Mouse (Mus musculus): ENCODE results near the gene Fam133b. TPM values are rescaled to one million over a fixed set of nuclear protein-coding genes. Genes with fewer than 3 reads are reported as not detected.

The Fam133b gene
- polyA plus RNA-seq, 1 experiment from 2014 or later: 36.6 TPM

DNA sequence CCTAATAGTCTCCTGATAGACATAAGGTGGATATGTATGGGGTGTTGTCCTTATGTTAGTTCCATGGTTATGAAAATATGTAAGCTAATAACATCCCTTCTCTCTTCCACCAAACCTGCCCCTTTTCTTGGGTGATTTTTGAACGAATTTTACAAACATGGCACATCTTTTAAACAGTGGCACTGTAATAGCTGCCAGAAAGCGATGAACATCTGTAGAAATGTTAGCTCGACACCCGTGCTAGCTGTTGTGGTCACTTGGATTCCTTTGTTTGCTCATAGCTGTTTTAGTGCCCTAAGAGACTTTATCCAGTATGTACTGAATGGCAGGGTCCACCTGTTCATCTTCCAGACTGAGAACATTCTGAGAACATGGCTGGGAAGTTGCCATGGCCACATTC, 27.6 kb downstream of the Fam133b start, which contains the start of gene 1700109H08Rik:
TSS of gene 1700109H08Rik (plus strand) at position 301 of the 400 bp plus-strand sequence.
- H3K9me3 ChIP-seq (ENCODE audit: low read depth, low read length): peaks cover 3% of the 10 kb centered on the region; the same call in 1 of the 2 replicates
- ATAC-seq (ENCODE audit: insufficient read depth) (no peak), DNase-seq (no peak)
- 89% methylated on average over 4 of the region's 4 CpGs for WGBS
- no peak within 1 kb of the TSS for H3K4me3 ChIP-seq (ENCODE audit: low read depth, low read length)
- H3K27ac ChIP-seq (ENCODE audit: low read depth): no peak within 1 kb of the TSS
- no peak within 1 kb of the TSS for H3K4me2 ChIP-seq
- no peak for TF ChIP-seq CTCF (IDR thresholded peaks at IDR 0.05; ENCODE audit: low read depth)
- no peaks in the 10 kb centered on the region for H3K27me3 ChIP-seq (ENCODE audit: insufficient read depth, low read length)
- H3K9ac ChIP-seq: no peak within 1 kb of the TSS
- H3K36me3 ChIP-seq (ENCODE audit: insufficient read depth): peaks cover 95% of the 10 kb centered on the region
- H3K4me1 ChIP-seq (ENCODE audit: insufficient read depth): no peaks in the 10 kb centered on the region

DNA sequence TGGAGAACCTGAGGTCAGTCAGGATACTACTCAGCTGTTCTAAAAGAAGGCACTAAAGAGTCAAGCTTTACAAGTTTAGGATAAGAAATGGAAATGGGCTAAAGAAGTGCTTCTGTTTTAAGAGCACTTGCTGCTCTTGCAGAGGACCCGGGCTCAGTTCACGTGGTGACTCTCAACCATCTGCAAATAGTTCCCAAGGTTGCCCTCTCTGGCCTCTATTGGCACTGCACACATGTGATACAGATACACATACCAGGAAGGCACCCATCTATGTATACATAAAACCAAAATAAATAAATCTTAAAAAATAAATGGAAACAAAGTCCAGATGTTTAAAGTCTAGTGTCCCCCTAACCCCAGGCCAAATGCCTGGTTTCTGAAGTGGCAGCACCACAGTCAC, 31.2 kb downstream of the Fam133b start:
- Histone ChIP-seq H3K27ac (ENCODE audit: low read depth) (no peak overlapping the region), H3K4me2 (no peak overlapping the region), H3K4me3 (ENCODE audit: low read depth, low read length) (no peak overlapping the region), H3K36me3 (ENCODE audit: insufficient read depth) (peaks cover 99% of the 10 kb centered on the region), H3K4me1 (ENCODE audit: insufficient read depth) (no peaks in the 10 kb centered on the region), H3K27me3 (ENCODE audit: insufficient read depth, low read length) (no peaks in the 10 kb centered on the region), H3K9ac (no peak overlapping the region), H3K9me3 (ENCODE audit: low read depth, low read length) (peaks cover 3% of the 10 kb centered on the region; the same call in 1 of the 2 replicates)
- DNase-seq: no peak
- ATAC-seq (ENCODE audit: insufficient read depth): no peak
- WGBS: 90% methylated on average over 2 of the region's 2 CpGs
- TF ChIP-seq CTCF (IDR thresholded peaks at IDR 0.05; ENCODE audit: low read depth): no peak

DNA sequence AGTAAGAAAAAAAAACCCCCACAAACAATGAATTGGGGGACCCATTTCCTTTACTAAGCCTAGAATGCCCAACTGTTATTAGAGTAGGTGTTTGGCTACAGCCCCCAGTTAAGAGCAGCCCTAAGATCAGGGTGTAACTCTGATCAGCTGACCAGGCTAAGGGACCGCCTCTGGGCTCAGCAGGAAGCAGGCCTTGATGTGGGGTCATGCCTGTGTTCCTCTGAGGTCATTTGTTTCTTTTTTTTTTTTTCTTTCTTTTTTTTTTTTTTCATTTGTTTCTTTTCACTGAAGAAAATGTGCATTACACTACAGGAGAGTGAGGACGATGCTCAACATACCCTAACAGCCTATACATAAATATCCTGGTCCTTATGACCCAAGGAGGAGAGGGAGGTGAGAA, 34.3 kb downstream of the Fam133b start:
- no peak for TF ChIP-seq CTCF (IDR thresholded peaks at IDR 0.05; ENCODE audit: low read depth)
- H3K27me3 ChIP-seq (ENCODE audit: insufficient read depth, low read length): no peaks in the 10 kb centered on the region
- H3K9ac ChIP-seq: no peak overlapping the region
- H3K4me2 ChIP-seq: no peak overlapping the region
- peaks cover 98% of the 10 kb centered on the region for H3K36me3 ChIP-seq (ENCODE audit: insufficient read depth)
- DNase-seq: no peak
- no peak for ATAC-seq (ENCODE audit: insufficient read depth)
- peaks cover 3% of the 10 kb centered on the region; the same call in 1 of the 2 replicates for H3K9me3 ChIP-seq (ENCODE audit: low read depth, low read length)
- H3K27ac ChIP-seq (ENCODE audit: low read depth): no peak overlapping the region
- no peaks in the 10 kb centered on the region for H3K4me1 ChIP-seq (ENCODE audit: insufficient read depth)
- no peak overlapping the region for H3K4me3 ChIP-seq (ENCODE audit: low read depth, low read length)
- 87% methylated on average over 2 of the region's 2 CpGs for WGBS

DNA sequence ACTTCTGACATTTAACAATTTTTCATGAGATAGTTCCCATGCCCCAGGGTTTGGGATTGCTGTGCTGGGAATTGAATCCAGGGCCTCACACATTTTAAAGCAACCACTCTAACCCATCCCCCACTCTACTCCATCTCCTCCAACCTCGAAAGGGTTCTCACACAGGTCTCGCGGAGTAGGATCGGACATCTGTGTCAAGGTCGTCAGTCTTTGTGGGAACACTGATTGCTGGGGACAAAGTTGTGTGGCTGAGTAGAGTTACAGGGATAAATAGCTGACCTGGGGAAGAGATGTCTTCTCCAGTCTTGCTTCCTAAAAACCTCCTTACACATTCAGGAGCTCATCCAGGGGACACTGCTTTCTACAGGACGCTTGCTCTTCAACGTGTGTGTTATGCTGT, 35.4 kb downstream of the Fam133b start:
- H3K9ac ChIP-seq: no peak overlapping the region
- peaks cover 3% of the 10 kb centered on the region; the same call in 1 of the 2 replicates for H3K9me3 ChIP-seq (ENCODE audit: low read depth, low read length)
- no peak overlapping the region for H3K27ac ChIP-seq (ENCODE audit: low read depth)
- no peak overlapping the region for H3K4me3 ChIP-seq (ENCODE audit: low read depth, low read length)
- H3K4me1 ChIP-seq (ENCODE audit: insufficient read depth): no peaks in the 10 kb centered on the region
- peaks cover 97% of the 10 kb centered on the region for H3K36me3 ChIP-seq (ENCODE audit: insufficient read depth)
- H3K27me3 ChIP-seq (ENCODE audit: insufficient read depth, low read length): no peaks in the 10 kb centered on the region
- no peak for DNase-seq
- no peak overlapping the region for H3K4me2 ChIP-seq
- TF ChIP-seq CTCF (IDR thresholded peaks at IDR 0.05; ENCODE audit: low read depth): no peak
- no peak for ATAC-seq (ENCODE audit: insufficient read depth)
- 87% methylated on average over 7 of the region's 7 CpGs for WGBS

DNA sequence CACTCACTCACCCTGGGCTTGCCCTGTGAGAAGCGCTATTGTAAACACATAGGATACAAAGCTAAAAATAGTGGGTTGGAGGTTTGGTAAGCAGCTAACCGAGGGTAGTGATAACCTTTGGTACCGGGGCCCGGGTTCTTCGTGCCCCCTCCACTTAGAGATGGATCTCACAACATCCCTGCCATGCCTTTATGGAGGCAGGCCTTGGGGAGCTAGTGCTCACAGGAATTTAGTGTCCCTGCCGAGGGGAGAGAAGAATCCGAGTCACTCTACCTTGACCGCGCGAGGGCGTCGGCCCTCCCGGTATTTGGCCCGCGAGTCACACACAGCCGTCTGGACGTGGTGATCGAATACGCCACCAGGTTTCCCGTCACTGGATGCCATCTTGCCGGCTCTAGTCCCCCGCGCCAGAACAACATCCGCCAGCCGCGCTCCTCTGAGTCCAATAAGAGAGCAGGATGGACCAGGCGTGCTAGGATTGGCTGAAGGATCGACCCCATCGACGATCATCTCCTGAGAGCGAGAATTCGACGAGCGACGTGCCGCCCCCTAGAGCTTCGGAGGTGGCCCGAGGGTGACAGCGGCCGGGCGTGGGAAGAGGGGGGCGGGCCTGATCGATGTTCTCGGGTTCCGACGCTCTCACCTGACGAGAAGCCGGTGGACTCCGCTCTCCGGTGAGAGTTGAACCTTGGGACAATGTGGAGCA, 52.2 kb downstream of the Fam133b start, which contains the start of gene Pex1:
TSS of gene Pex1 (plus strand) at position 374 of the 706 bp plus-strand sequence.
- DNase-seq (peak; percentile 98), ATAC-seq (ENCODE audit: insufficient read depth) (peak; percentile 98)
- Histone ChIP-seq H3K9me3 (ENCODE audit: low read depth, low read length) (no peaks in the 10 kb centered on the region), H3K9ac (peak within 1 kb of the TSS; percentile 66), H3K4me3 (ENCODE audit: low read depth, low read length) (peak within 1 kb of the TSS; percentile 78), H3K27ac (ENCODE audit: low read depth) (peak within 1 kb of the TSS; percentile 33; the same call in 1 of the 2 replicates), H3K27me3 (ENCODE audit: insufficient read depth, low read length) (no peaks in the 10 kb centered on the region), H3K36me3 (ENCODE audit: insufficient read depth) (peaks cover 14% of the 10 kb centered on the region), H3K4me2 (peak within 1 kb of the TSS; percentile 74), H3K4me1 (ENCODE audit: insufficient read depth) (no peaks in the 10 kb centered on the region)
- under 1% methylated on average over 50 of the region's 50 CpGs for WGBS
- peak; percentile 38 for TF ChIP-seq CTCF (IDR thresholded peaks at IDR 0.05; ENCODE audit: low read depth)

DNA sequence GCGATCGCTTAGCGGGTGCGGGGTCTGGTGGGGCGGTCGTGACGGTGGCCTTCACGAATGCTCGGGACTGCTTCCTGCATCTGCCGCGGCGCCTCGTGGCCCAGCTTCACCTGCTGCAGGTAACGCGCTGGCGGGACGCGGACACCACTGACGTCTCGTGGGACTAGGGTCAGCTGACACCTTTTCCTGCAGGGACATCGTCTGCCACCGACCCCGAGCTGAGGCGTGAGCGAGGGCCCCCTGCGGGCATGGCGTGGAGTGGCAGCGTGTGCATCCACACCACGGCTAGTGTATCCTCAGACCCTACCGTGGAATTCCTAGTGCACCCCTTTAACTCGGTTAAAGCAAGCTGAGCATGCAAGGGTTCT, 52.8 kb downstream of the Fam133b start, which contains the start of gene Rbm48:
TSS of gene Rbm48 (minus strand) at position 187 of the 368 bp plus-strand sequence.
- Histone ChIP-seq H3K36me3 (ENCODE audit: insufficient read depth) (peaks cover 9% of the 10 kb centered on the region), H3K9me3 (ENCODE audit: low read depth, low read length) (no peaks in the 10 kb centered on the region), H3K27me3 (ENCODE audit: insufficient read depth, low read length) (no peaks in the 10 kb centered on the region), H3K9ac (peak within 1 kb of the TSS; percentile 66), H3K4me1 (ENCODE audit: insufficient read depth) (no peaks in the 10 kb centered on the region), H3K4me3 (ENCODE audit: low read depth, low read length) (peak within 1 kb of the TSS; percentile 78), H3K4me2 (peak within 1 kb of the TSS; percentile 74), H3K27ac (ENCODE audit: low read depth) (peak within 1 kb of the TSS; percentile 33; the same call in 1 of the 2 replicates)
- peak; percentile 87 for DNase-seq
- peak; percentile 83 for TF ChIP-seq CTCF (IDR thresholded peaks at IDR 0.05; ENCODE audit: low read depth)
- peak; percentile 88 for ATAC-seq (ENCODE audit: insufficient read depth)
- under 1% methylated on average over 31 of the region's 31 CpGs for WGBS

DNA sequence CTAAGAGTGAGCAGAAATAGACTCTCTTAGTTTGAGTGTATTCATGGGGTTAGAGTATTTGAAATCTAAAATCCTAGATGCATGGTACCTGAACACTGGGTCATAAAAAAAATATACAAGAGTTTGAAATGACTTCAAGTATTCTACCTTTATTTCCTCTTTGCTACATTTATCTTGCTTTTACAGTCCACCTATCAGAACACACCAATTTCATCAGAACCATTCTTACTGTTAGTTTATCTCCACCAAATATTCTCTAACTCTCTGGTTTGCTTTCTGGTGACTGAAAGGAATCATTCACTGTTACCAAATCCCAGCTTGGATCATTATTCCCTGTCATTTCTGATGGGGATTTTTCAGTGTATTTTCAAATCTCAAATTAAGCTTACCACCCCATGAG, 53.5 kb downstream of the Fam133b start:
- Histone ChIP-seq H3K4me1 (ENCODE audit: insufficient read depth) (no peaks in the 10 kb centered on the region), H3K4me2 (peak overlapping the region; percentile 74), H3K36me3 (ENCODE audit: insufficient read depth) (0 out of 2 replicates have a peak, but pooled peaks cover 3% of the 10 kb centered on the region), H3K4me3 (ENCODE audit: low read depth, low read length) (peak overlapping the region; percentile 78), H3K9me3 (ENCODE audit: low read depth, low read length) (no peaks in the 10 kb centered on the region), H3K27me3 (ENCODE audit: insufficient read depth, low read length) (no peaks in the 10 kb centered on the region), H3K27ac (ENCODE audit: low read depth) (no peak overlapping the region), H3K9ac (peak overlapping the region; percentile 66; the same call in 1 of the 2 replicates)
- DNase-seq (no peak), ATAC-seq (ENCODE audit: insufficient read depth) (no peak)
- TF ChIP-seq CTCF (IDR thresholded peaks at IDR 0.05; ENCODE audit: low read depth): no peak

Measured in lung, embryonic 14.5 days (tissue).